Mouse (Mus musculus): Measurements from ENCODE around the gene A130010J15Rik. TPM values are rescaled to one million over a fixed set of nuclear protein-coding genes. Genes with fewer than 3 reads are reported as not detected.

A130010J15Rik gene
- total and polyA plus RNA-seq, 3 experiments = 9.1 to 22.4 (median 18.6) TPM

DNA sequence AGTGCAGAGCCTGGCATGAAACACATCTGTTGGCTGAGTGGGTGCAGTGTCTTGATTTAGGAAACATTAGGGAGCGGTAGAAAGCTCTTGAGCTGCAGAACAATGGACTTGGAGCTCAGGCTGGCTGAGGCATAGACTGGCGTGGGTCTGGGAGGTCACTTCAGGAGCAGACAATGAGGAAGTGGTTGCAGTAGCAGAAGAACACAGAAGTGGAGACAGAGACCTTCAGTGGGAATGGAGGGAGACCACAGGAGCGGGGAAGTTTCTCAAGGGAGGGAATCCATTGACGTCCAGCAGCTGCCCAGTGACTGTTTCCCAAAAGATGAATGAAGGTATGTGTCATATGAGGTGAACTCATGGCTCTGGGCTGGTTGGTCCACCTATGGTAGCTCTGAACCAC is 22.7 kb upstream of the A130010J15Rik start:
- peaks cover 11 to 28% of the 10 kb centered on the region in 2 experiments for H3K4me1 ChIP-seq (ENCODE audit: control insufficient read depth in 1 of 2, insufficient read depth in 2 of 2)
- no peaks in the 10 kb centered on the region for H3K9me3 ChIP-seq (replicated peaks; ENCODE audit: low read length)
- no peaks in the 10 kb centered on the region for H3K36me3 ChIP-seq (replicated peaks in 1 of 2; ENCODE audit: control insufficient read depth in 1 of 2, insufficient read depth in 1 of 2, low read length in 1 of 2)
- H3K4me2 ChIP-seq (ENCODE audit: insufficient read depth, low read depth, poor library complexity, severe bottlenecking) = no peak overlapping the region
- dilution Hi-C loops (cut with MboI; ENCODE audit: extremely low pct_ligation_motif_present, extremely low pct_unique_long_range_greater_than_20kb, low sequenced_read_pairs) (no loop called here), in situ Hi-C loops (cut with MboI; ENCODE audit: low pct_ligation_motif_present, low pct_unique_long_range_greater_than_20kb, low sequenced_read_pairs) (no loop called here)
- no peak overlapping the region for H3K4me3 ChIP-seq (replicated peaks in 1 of 3; ENCODE audit: low read depth in 2 of 3, low read length in 2 of 3, poor library complexity in 1 of 3)
- no peaks in the 10 kb centered on the region for H3K27me3 ChIP-seq (replicated peaks)
- DNase-seq (ENCODE audit: extremely low read depth) = no peak
- H3K9ac ChIP-seq (ENCODE audit: insufficient read depth, low read depth) = no peak overlapping the region
- no peaks in the 10 kb centered on the region for H3K79me2 ChIP-seq (replicated peaks; ENCODE audit: control insufficient read depth, extremely low read depth, insufficient read depth, poor library complexity, severe bottlenecking)
- no peak for TF ChIP-seq ZC3H11A (IDR thresholded peaks at IDR 0.05; ENCODE audit: low read depth, low read length)
- no peak for TF ChIP-seq NRF1 (IDR thresholded peaks at IDR 0.05; ENCODE audit: low read depth, low read length)
- TF ChIP-seq POLR2A (IDR thresholded peaks at IDR 0.05; ENCODE audit: low read depth, low read length) = no peak
- TF ChIP-seq CTCF (conservative IDR thresholded peaks at IDR 0.05 in 1 of 2, IDR thresholded peaks at IDR 0.05 in 1 of 2; ENCODE audit: low read depth in 2 of 2, low read length in 2 of 2) = no peak
- no peak for TF ChIP-seq BHLHE40 (IDR thresholded peaks at IDR 0.05; ENCODE audit: low read depth, low read length)
- TF ChIP-seq GABPA (IDR thresholded peaks at IDR 0.05; ENCODE audit: insufficient replicate concordance, low read depth, low read length) = no peak
- no peak for TF ChIP-seq TBP (conservative IDR thresholded peaks at IDR 0.05; ENCODE audit: low read depth, low read length)
- no peak for TF ChIP-seq JUN (IDR thresholded peaks at IDR 0.05; ENCODE audit: insufficient read depth, low read depth, low read length)
- no peak for TF ChIP-seq USF2 (conservative IDR thresholded peaks at IDR 0.05; ENCODE audit: low read depth, low read length)
- TF ChIP-seq IRF4 (IDR thresholded peaks at IDR 0.05; ENCODE audit: low read depth, low read length) = no peak
- TF ChIP-seq ETS1 (conservative IDR thresholded peaks at IDR 0.05; ENCODE audit: low read depth, low read length) = no peak
- no peak for TF ChIP-seq SMC3 (IDR thresholded peaks at IDR 0.05; ENCODE audit: low read depth, low read length)
- H3K27ac ChIP-seq (ENCODE audit: insufficient read depth, low read depth) = no peak overlapping the region

- Histone ChIP-seq H3K36me3 (replicated peaks in 1 of 2; ENCODE audit: control insufficient read depth in 1 of 2, insufficient read depth in 1 of 2, low read length in 1 of 2) (no peaks in the 10 kb centered on the region), H3K4me1 (ENCODE audit: control insufficient read depth in 1 of 2, insufficient read depth in 2 of 2) (peaks cover 8 to 14% of the 10 kb centered on the region in 2 experiments), H3K9me3 (replicated peaks; ENCODE audit: low read length) (no peaks in the 10 kb centered on the region), H3K9ac (ENCODE audit: insufficient read depth, low read depth) (no peak overlapping the region), H3K4me3 (replicated peaks in 1 of 3; ENCODE audit: low read depth in 2 of 3, low read length in 2 of 3, poor library complexity in 1 of 3) (no peak overlapping the region), H3K4me2 (ENCODE audit: insufficient read depth, low read depth, poor library complexity, severe bottlenecking) (no peak overlapping the region), H3K27ac (ENCODE audit: insufficient read depth, low read depth) (no peak overlapping the region), H3K27me3 (replicated peaks) (no peaks in the 10 kb centered on the region), H3K79me2 (replicated peaks; ENCODE audit: control insufficient read depth, extremely low read depth, insufficient read depth, poor library complexity, severe bottlenecking) (no peaks in the 10 kb centered on the region)
- dilution Hi-C loops (cut with MboI; ENCODE audit: extremely low pct_ligation_motif_present, extremely low pct_unique_long_range_greater_than_20kb, low sequenced_read_pairs) (no loop called here), in situ Hi-C loops (cut with MboI; ENCODE audit: low pct_ligation_motif_present, low pct_unique_long_range_greater_than_20kb, low sequenced_read_pairs) (no loop called here)
- DNase-seq (ENCODE audit: extremely low read depth) = no peak
- TF ChIP-seq GABPA (IDR thresholded peaks at IDR 0.05; ENCODE audit: insufficient replicate concordance, low read depth, low read length) (no peak), POLR2A (IDR thresholded peaks at IDR 0.05; ENCODE audit: low read depth, low read length) (no peak), CHD2 (IDR thresholded peaks at IDR 0.05; ENCODE audit: low read length) (no peak), MAX (IDR thresholded peaks at IDR 0.05; ENCODE audit: low read length) (no peak), ZNF384 (IDR thresholded peaks at IDR 0.05; ENCODE audit: low read depth, low read length) (no peak), JUND (conservative IDR thresholded peaks at IDR 0.05; ENCODE audit: low read depth, low read length) (no peak), ZMIZ1 (IDR thresholded peaks at IDR 0.05; ENCODE audit: low read depth, low read length) (no peak), TBP (conservative IDR thresholded peaks at IDR 0.05; ENCODE audit: low read depth, low read length) (no peak), PAX5 (IDR thresholded peaks at IDR 0.05; ENCODE audit: low read length) (no peak), POLR2AphosphoS2 (IDR thresholded peaks at IDR 0.05; ENCODE audit: low read depth, low read length) (no peak)
These were observed 21.4 kb upstream of the A130010J15Rik start for GRCm38 (mm10) chr1:193146416-193146815.

Data from CH12.LX (cell line).